Mouse (Mus musculus): ENCODE measurements around the gene Rnf214.
A peak's percentile ranks its signal among the peaks of the same experiment; 100 is the strongest.

Rnf214 gene

DNA sequence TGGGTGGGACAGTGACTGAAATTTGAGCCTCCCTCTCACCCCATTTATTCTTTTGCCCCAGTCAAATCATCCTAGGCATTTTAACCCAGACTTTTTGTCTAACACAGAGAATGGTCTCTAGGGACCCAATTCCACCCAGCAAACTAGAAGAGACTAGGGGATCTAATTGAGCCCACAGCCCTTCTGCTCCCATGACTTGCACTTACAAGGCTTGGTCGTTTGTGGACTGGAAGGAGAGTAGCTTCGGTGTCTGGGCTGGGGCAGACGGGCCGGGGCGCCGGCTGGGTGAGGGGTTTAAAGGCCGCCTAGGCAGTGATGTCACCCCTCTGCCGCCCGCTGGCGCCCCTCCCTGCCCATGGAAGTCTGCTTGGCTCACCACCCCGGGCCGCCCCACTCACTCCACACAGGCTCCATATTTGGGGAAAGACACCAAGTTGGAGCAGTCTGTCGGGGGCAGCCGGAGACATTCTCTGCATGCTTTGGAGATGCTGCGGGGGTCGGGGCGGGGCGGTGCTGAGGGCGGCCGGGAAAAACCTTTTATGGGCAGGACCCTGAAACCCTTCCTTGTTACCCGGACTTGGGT is 29.0 kb upstream of the Rnf214 start, which contains the start of gene Tagln:
Tagln (minus strand) TSS at position 431 of the 583 bp plus-strand sequence.
- no peak for DNase-seq (ENCODE audit: low read depth, low spot score)

DNA sequence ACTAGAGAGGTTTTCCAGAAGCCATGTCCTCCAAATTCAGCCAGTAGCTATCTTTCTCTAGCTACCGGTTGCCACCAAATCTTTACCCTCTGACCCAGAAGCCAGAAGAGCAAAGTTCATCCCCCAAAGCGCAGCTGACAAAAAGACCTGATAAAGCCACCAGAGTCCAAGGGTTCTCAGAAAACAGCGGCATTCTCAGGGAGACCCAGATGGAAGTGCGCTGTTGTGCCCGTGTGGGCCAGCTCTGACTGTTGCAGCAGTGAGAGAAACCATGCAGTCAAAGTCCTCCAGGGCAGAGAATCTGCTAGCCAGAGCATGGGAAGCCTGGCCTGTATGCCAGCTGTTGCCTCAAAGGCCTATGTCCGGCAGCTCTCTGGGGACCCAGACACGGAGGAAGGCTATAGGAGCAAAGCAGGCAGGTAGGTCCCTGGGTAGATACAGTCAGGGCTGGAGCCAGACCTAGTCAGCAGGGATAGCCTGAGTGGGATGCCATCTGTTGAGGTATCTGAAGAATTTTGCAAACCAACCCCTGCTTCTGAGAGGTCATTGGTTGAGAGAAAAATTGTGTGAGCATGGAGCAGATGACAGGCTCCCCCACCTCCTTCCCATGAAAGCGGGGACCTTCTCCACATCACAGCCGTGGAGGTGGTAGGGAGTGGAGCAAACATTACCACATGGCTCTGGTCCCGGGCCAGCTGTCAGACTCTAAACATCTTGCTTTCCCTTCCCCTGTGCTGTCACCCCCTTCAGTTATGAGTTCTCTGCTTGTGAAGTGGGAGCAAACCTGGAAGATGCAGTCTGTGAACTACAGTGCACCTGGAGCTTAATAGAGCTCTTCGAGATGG is 26.1 kb upstream of the Rnf214 start:
- no peak for DNase-seq (ENCODE audit: low read depth, low spot score)

- no peak for DNase-seq (ENCODE audit: low read depth, low spot score)
Measured at GRCm38 (mm10) chr9:45931958-45932357, 25.2 kb upstream of the Rnf214 start.

DNA sequence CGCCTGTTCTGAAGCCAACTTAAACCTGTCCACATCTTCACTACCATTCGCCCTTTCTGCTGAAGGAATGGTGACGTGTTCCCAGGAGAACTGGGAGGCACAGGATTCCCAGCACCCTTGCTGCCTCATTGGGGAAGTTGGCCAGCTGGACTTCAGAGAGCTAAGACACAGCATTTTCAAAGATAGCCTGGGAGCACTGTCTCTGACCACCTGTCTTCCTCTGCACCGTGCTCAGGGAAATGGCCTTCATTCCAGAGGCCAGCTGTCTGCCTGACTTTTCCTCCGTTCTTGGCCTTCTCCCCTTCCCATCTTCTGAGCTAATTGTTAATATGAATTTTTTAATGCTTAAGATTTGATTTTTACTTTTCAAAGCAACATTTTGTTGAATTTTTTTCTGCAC is 22.6 kb upstream of the Rnf214 start:
- DNase-seq (ENCODE audit: low read depth, low spot score), result no peak

DNA sequence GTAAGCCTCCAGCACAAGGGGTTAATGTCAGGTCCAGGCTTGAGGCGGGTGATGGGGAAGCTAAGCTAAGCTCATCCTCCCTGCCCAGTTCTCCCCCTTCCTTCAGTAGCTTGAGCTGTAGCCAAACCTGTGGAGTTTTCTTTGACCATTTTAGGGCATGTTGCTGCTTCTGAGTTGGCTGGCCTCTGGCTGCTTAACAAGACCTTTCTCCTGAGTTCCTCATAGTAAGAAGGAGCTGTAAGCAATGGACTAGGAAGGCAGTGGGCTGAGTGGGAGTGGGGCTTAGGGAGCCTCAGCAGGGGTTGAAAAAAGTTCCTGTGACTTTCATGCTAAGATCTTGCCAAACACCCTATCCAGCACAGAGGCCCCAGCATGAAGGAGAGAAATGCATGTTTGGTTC is 13.2 kb upstream of the Rnf214 start:
- DNase-seq (ENCODE audit: low read depth, low spot score), result no peak

DNA sequence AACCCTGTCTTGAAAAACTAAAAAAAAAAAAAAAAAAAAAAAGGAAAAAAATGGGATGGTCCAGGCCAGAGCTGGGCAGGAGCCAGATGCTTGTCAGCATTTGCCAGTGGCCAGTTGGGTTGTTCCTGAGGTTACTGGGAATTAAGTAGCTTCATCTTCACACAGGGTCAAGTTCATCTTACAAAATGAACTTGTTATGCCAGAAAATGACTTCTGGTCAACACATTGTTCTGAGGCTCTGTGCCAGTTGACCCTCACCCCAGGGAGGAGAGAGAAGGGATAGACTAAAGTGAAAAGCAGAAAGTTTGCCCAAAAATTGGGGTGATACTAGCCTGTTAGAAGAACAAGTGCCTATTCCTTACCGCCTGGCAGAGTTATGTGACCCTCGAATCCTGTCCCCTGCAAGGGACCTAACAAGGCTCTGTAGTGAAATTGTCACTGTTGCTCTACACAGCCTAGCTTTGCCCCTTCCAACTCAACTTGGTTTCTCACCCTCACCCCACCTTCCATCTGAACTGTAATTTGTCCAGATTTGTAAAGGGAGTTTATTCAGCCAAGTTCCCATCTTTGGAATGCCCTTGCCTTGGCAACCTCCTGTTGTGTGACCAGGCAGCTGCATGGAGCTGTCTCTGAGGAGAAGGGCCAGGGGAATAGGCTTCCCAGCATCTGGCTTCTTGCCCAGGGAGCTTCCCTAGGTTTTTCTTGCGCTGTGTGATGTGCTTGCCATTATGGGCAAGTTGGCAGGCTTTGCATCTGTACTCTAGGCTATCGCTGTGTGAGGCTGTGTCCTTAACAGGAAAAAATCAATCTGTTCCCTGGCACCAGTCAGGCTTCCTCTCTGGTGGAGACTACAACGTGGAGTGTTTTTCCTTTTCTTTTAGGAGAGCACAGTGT is 10.6 kb upstream of the Rnf214 start:
- DNase-seq (ENCODE audit: low read depth, low spot score), result no peak

DNA sequence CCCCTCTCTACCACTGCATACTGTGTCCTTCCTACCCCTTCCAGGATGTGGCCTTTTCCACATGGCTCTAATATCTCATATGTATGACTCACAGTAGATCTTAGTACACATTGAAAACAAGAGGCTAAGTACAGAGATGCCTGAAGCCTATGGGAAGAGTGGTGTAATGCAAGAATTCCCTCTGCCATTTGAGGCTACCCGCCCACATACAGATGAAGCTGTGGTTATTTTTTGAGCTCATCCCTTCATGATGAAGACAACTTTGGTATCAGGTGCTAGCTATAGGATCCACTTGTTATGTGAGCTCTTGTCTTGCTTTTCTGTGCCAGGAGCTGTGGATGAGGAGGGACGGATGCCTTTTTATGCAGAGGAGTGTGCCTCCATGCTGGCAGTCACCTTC is 8.9 kb upstream of the Rnf214 start:
- DNase-seq (ENCODE audit: low read depth, low spot score), result no peak

- DNase-seq (ENCODE audit: low read depth, low spot score), result peak; percentile 44
Measured at GRCm38 (mm10) chr9:45911673-45912072, 5.0 kb upstream of the Rnf214 start.

DNA sequence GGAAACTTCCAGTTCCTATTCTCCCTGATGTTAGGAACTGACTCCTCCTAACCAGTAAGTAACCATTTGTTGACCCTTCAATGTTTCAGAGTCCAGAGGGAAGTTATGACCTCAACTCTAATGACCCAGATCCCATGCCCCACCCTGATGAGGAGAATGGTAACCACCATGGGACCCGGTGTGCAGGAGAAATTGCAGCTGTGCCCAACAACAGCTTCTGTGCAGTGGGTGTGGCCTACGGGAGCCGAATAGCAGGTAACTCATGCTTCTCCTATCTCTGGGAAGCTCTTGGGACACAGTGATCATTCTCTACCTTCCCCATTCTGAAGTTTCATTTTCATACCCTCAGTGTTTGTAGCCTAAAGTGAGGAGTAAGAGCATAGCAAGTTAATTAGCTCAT is 4.3 kb upstream of the Rnf214 start:
- DNase-seq (ENCODE audit: low read depth, low spot score), result no peak

- DNase-seq (ENCODE audit: low read depth, low spot score), result no peak
Measured at GRCm38 (mm10) chr9:45907078-45907428, 342 bp upstream of the Rnf214 start.

- peak; percentile 31 for DNase-seq (ENCODE audit: low read depth, low spot score)
Measured at GRCm38 (mm10) chr9:45905811-45906237, 887 bp downstream of the Rnf214 start.

DNA sequence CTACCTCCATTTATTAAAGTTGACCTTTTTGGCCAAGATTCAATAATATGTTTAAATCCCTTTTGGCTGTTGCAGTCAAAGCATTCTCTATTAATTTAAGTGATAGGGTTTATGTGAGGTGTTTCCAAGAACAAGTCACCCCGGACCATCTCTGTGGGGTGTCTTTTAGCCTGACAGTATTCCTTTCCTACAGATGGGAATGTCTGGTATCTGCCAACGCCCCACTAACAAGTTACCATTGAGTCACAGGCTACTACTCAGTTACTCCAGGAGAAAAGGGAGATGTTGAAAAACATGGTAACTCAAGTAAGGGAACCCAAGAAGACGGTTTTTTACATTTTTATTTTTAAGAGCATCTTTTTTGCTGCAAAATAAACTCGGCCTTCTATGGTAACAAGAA is 1.5 kb downstream of the Rnf214 start:
- DNase-seq (ENCODE audit: low read depth, low spot score), result peak; percentile 25

DNA sequence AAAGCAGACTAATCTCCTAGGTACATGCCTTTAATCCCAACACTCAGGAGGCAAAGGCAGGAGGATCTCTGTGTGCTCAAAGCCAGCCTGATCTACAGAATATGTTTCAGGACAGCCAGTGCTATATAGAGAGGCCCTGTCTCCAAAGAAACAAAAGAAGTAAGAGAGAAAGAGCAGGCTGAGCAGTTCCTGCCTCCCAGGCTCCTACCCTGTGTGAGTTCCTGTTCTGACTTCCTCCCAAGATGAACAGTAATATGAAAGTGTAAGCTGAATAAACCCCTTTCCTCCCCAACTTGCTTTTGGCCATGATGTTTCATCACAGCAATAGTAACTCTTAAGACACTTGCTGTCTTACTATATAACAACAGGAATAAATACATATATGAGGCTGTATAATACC is 13.0 kb downstream of the Rnf214 start:
- DNase-seq (ENCODE audit: low read depth, low spot score), result no peak

- no peak for DNase-seq (ENCODE audit: low read depth, low spot score)
Measured at GRCm38 (mm10) chr9:45877928-45878327, 28.8 kb downstream of the Rnf214 start.

- DNase-seq (ENCODE audit: low read depth, low spot score), result no peak
Measured at GRCm38 (mm10) chr9:45870265-45870664, 36.4 kb downstream of the Rnf214 start.

- no peak for DNase-seq (ENCODE audit: low read depth, low spot score)
Measured at GRCm38 (mm10) chr9:45869181-45869580, 37.5 kb downstream of the Rnf214 start.

- no peak for DNase-seq (ENCODE audit: low read depth, low spot score)
Measured at GRCm38 (mm10) chr9:45861813-45862212, 44.9 kb downstream of the Rnf214 start.

GRCm38 (mm10) chr9:45859364-45859763 is 47.3 kb downstream of the Rnf214 start:
- DNase-seq (ENCODE audit: low read depth, low spot score), result no peak

DNA sequence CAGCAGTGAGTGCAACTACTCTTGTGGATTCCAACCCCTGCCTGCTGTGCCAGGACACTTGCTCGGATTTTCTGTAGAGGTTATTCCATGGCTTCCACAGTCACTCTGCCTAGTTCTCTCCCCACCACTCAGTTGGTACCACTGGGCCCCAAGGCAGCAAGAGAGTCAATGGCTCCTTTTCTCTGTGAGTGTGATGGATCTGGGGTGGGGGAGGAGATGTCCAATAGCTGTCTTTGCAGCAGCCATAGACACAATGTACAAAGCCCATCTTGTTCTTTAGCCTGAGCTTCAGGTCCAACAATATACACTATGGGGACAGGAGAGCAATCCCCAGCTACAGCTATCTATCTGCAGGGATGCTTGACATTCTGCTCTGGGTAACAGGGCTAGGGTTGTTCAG is 52.6 kb downstream of the Rnf214 start:
- DNase-seq (ENCODE audit: low read depth, low spot score), result no peak

DNA sequence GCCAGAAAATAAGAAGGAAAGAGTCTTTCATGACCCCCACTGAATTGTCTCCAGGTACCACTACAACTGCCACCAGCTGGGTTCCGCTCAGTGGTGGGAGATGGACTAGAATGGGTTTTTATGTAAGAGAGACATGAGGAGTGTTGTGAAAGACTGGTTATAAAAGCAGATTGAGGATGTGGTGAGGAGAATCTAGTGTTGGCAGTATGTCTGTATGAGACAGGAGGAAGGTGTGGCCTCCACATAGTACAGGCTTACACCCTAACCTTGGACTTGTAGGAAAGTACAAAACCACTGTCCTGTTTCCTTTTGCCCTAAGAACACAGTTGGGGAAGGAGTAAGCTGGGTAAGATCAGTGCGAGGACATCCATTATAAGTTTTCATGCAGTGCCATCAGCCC is 53.0 kb downstream of the Rnf214 start:
- DNase-seq (ENCODE audit: low read depth, low spot score), result no peak

GRCm38 (mm10) chr9:45851776-45852175 is 54.9 kb downstream of the Rnf214 start:
- no peak for DNase-seq (ENCODE audit: low read depth, low spot score)

- DNase-seq (ENCODE audit: low read depth, low spot score), result no peak
Measured at GRCm38 (mm10) chr9:45851330-45851729, 55.4 kb downstream of the Rnf214 start.

Measured in ES-CJ7 (cell line).